In the genomic region with DNA sequence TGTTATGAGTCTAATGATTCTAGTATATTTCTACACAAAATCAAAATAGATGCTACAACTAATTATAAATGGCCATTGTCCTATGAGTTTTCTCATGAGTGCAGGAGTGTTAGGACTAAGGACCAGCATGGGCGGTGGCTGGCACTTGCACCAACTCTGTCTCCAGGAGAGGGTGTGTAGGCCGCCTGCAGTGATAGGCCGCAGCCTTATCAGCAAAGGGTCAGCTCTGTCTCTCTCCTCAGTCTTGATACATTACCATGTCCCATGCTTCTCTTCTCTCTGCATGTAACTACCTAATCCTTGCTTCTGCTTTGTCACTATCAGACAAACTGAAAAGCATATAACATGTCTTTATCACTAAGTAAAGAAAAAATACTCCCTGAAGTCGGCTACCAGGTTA, we compare ENCODE assay signal across 26 mouse cellular contexts.
A peak's percentile ranks its signal among the peaks of the same experiment; 100 is the strongest.
DNase-seq lines count a peak whose midpoint lies in the region; ATAC-seq and TF ChIP-seq lines count a peak whose summit lies in the region.
"Had no signal": no experiment of that assay in that cellular context is flagged by ENCODE, and none has a peak within 500 bp of the region (broad histone marks: within the 10 kb centered on the region; RNA-seq: fewer than 3 reads in every experiment).

No protein-coding gene starts in this region.

- 88% methylated on average over 4 of the region's 4 CpGs for WGBS in midbrain, embryonic 11.5 days
- 88% methylated on average over 4 of the region's 4 CpGs for WGBS in midbrain, embryonic 16.5 days
- WGBS in liver, embryonic 14.5 days (ENCODE audit: insufficient replicate concordance): 23% methylated on average over 4 of the region's 4 CpGs

- ATAC-seq in midbrain, embryonic 11.5 days (ENCODE audit: low FRiP score): no peak
- ATAC-seq in midbrain, embryonic 16.5 days: no peak
- peak; percentile 95 for ATAC-seq in erythroid progenitor cell, adult 5-6 weeks (replicated peaks; ENCODE audit: low FRiP score, poor library complexity, severe bottlenecking)
- ATAC-seq in liver, embryonic 14.5 days (ENCODE audit: insufficient read depth): peak; percentile 99
- peak; percentile 100 for ATAC-seq in megakaryocyte-erythroid progenitor cell, adult 5-6 weeks (replicated peaks; ENCODE audit: low FRiP score, low TSS enrichment, poor library complexity, severe bottlenecking)
- ATAC-seq in frontal cortex, adult (ENCODE audit: low TSS enrichment): no peak
- ATAC-seq: forebrain, embryonic 16.5 days; hindbrain, embryonic 16.5 days had no signal

- 0 out of 2 replicates have a peak, but pooled peaks have one; percentile 20 for TF ChIP-seq EP300 in liver, embryonic 14.5 days (IDR thresholded peaks at IDR 0.05; ENCODE audit: low read depth)

- no peaks in the 10 kb centered on the region for H3K36me3 ChIP-seq in midbrain, embryonic 11.5 days (ENCODE audit: control insufficient read depth, insufficient read depth, low read length)
- H3K36me3 ChIP-seq in midbrain, embryonic 16.5 days (ENCODE audit: control insufficient read depth, insufficient read depth, low read length): peaks cover 2% of the 10 kb centered on the region
- H3K36me3 ChIP-seq in liver, embryonic 14.5 days (replicated peaks; ENCODE audit: control insufficient read depth, insufficient read depth, low read depth): no peaks in the 10 kb centered on the region; the same call in 1 of the 2 replicates
- H3K36me3 ChIP-seq: stomach, embryonic 15.5 days had no signal

- H3K4me2 ChIP-seq in midbrain, embryonic 11.5 days: no peak overlapping the region
- no peak overlapping the region for H3K4me2 ChIP-seq in midbrain, embryonic 16.5 days (ENCODE audit: low read length)
- no peak overlapping the region for H3K4me2 ChIP-seq in liver, embryonic 14.5 days (ENCODE audit: low read depth)
- H3K4me2 ChIP-seq: embryonic facial prominence, embryonic 12.5 days; limb, embryonic 13.5 days; midbrain, embryonic 12.5 days; stomach, embryonic 15.5 days had no signal

- peak; percentile 18; the same call in 1 of the 2 replicates for TF ChIP-seq CTCF in liver, embryonic 14.5 days (IDR thresholded peaks at IDR 0.05; ENCODE audit: low read depth)

- DNase-seq in midbrain, embryonic 11.5 days (ENCODE audit: low spot score, missing footprints): peak; percentile 39
- peak; percentile 30 to 41 (median 40) for DNase-seq in liver, embryonic 14.5 days (ENCODE audit: low read depth in 3 of 3, low spot score in 3 of 3)
- DNase-seq in urinary bladder, adult 2 months (ENCODE audit: low spot score): no peak
- no peak for DNase-seq in natural killer cell, adult 2 months (ENCODE audit: low spot score in 2 of 2)
- DNase-seq: adrenal gland, postnatal 14 days; cerebellum, adult 2 months; cerebellum, postnatal 14 days; gastrocnemius, postnatal 10 days; heart, postnatal 14 days; kidney, adult 2 months; kidney, postnatal 10 days; lung, adult 2 months; lung, postnatal 10 days; right cerebral cortex, postnatal 14 days had no signal

- no peaks in the 10 kb centered on the region for H3K9me3 ChIP-seq in midbrain, embryonic 11.5 days (ENCODE audit: control insufficient read depth, low read length)
- no peaks in the 10 kb centered on the region for H3K9me3 ChIP-seq in midbrain, embryonic 16.5 days (replicated peaks; ENCODE audit: control insufficient read depth, low read length, poor library complexity, severe bottlenecking)
- H3K9me3 ChIP-seq in liver, embryonic 14.5 days (ENCODE audit: control insufficient read depth, low read length): no peaks in the 10 kb centered on the region
- H3K9me3 ChIP-seq: embryonic facial prominence, embryonic 12.5 days; hindbrain, embryonic 10.5 days; limb, embryonic 13.5 days; midbrain, embryonic 12.5 days; stomach, embryonic 15.5 days had no signal

- no peaks in the 10 kb centered on the region for H3K4me1 ChIP-seq in midbrain, embryonic 11.5 days (ENCODE audit: control insufficient read depth, insufficient read depth, low read length)
- no peaks in the 10 kb centered on the region for H3K4me1 ChIP-seq in midbrain, embryonic 16.5 days (ENCODE audit: control insufficient read depth, insufficient read depth, low read length)
- peaks cover 0 to 7% of the 10 kb centered on the region in 2 experiments; a peak in 3 of 4 replicates for H3K4me1 ChIP-seq in liver, embryonic 14.5 days (replicated peaks; ENCODE audit: control insufficient read depth in 2 of 2, insufficient read depth in 2 of 2, low read length in 1 of 2)
- H3K4me1 ChIP-seq: embryonic facial prominence, embryonic 12.5 days; hindbrain, embryonic 10.5 days; limb, embryonic 13.5 days; midbrain, embryonic 12.5 days; stomach, embryonic 15.5 days had no signal

- H3K27ac ChIP-seq in midbrain, embryonic 11.5 days (ENCODE audit: low read depth, low read length): no peak overlapping the region
- no peak overlapping the region for H3K27ac ChIP-seq in midbrain, embryonic 16.5 days (ENCODE audit: low read length)
- H3K27ac ChIP-seq in liver, embryonic 14.5 days: no peak overlapping the region
- H3K27ac ChIP-seq: embryonic facial prominence, embryonic 12.5 days; hindbrain, embryonic 10.5 days; limb, embryonic 13.5 days; macrophage; midbrain, embryonic 12.5 days; stomach, embryonic 15.5 days had no signal

- H3K9ac ChIP-seq in midbrain, embryonic 11.5 days (ENCODE audit: low read length): no peak overlapping the region
- H3K9ac ChIP-seq in midbrain, embryonic 16.5 days (ENCODE audit: low read depth, low read length): no peak overlapping the region
- H3K9ac ChIP-seq in liver, embryonic 14.5 days (replicated peaks): no peak overlapping the region
- H3K9ac ChIP-seq: embryonic facial prominence, embryonic 12.5 days; limb, embryonic 13.5 days; midbrain, embryonic 12.5 days; stomach, embryonic 15.5 days had no signal

- no peaks in the 10 kb centered on the region for H3K27me3 ChIP-seq in midbrain, embryonic 11.5 days (ENCODE audit: control insufficient read depth, insufficient read depth, low read length)
- no peaks in the 10 kb centered on the region for H3K27me3 ChIP-seq in midbrain, embryonic 16.5 days (ENCODE audit: control insufficient read depth, insufficient read depth, low read depth, low read length)
- H3K27me3 ChIP-seq in liver, embryonic 14.5 days (ENCODE audit: control insufficient read depth, insufficient read depth, low read length): no peaks in the 10 kb centered on the region
- H3K27me3 ChIP-seq: embryonic facial prominence, embryonic 12.5 days; limb, embryonic 13.5 days; midbrain, embryonic 12.5 days; stomach, embryonic 15.5 days had no signal

- H3K4me3 ChIP-seq in midbrain, embryonic 11.5 days (ENCODE audit: low read depth, low read length): no peak overlapping the region
- H3K4me3 ChIP-seq in midbrain, embryonic 16.5 days (ENCODE audit: low read depth, low read length): no peak overlapping the region
- no peak overlapping the region for H3K4me3 ChIP-seq in liver, embryonic 14.5 days (ENCODE audit: insufficient read depth in 1 of 2, low read depth in 2 of 2, low read length in 2 of 2)
- H3K4me3 ChIP-seq: embryonic facial prominence, embryonic 12.5 days; hindbrain, embryonic 10.5 days; limb, embryonic 13.5 days; midbrain, embryonic 12.5 days; stomach, embryonic 15.5 days had no signal

Comparison
In these comparisons a context has a peak if more than half of its experiments do, and no peak if none do; other contexts are left out.
1. ATAC-seq: peak in erythroid progenitor cell, adult 5-6 weeks (single experiment), liver, embryonic 14.5 days (single experiment) and megakaryocyte-erythroid progenitor cell, adult 5-6 weeks (single experiment); none in midbrain, embryonic 11.5 days (single experiment), midbrain, embryonic 16.5 days (single experiment) and frontal cortex, adult (single experiment).
2. DNase-seq: peak in midbrain, embryonic 11.5 days (single experiment) and liver, embryonic 14.5 days (3 of 3); none in urinary bladder, adult 2 months (single experiment) and natural killer cell, adult 2 months (0 of 2).